Mouse (Mus musculus): Measurements from ENCODE around the gene Hmg20a.

Gene Hmg20a

GRCm38 (mm10) chr9:56527951-56528350 is 109.5 kb downstream of the Hmg20a start:
- no peak for DNase-seq (ENCODE audit: low spot score)

GRCm38 (mm10) chr9:56531991-56532390 is 113.6 kb downstream of the Hmg20a start:
- DNase-seq (ENCODE audit: low spot score): no peak

- DNase-seq (ENCODE audit: low spot score): peak; percentile 13
These were observed 115.5 kb downstream of the Hmg20a start for GRCm38 (mm10) chr9:56533916-56534315.

GRCm38 (mm10) chr9:56534727-56535126 is 116.3 kb downstream of the Hmg20a start:
- no peak for DNase-seq (ENCODE audit: low spot score)

- DNase-seq (ENCODE audit: low spot score): no peak
These were observed 117.0 kb downstream of the Hmg20a start for GRCm38 (mm10) chr9:56535361-56535760.

- DNase-seq (ENCODE audit: low spot score): no peak
These were observed 121.6 kb downstream of the Hmg20a start for GRCm38 (mm10) chr9:56540051-56540450.

GRCm38 (mm10) chr9:56544687-56545475 is 126.5 kb downstream of the Hmg20a start:
- no peak for DNase-seq (ENCODE audit: low spot score)
